In genomic region chr8:123146390-123146789, GRCm38 (mm10) we compare ENCODE assay signal across 9 mouse cellular contexts. TPM values are rescaled to one million over a fixed set of nuclear protein-coding genes. Genes with fewer than 3 reads are reported as not detected.
A peak's percentile ranks its signal among the peaks of the same experiment; 100 is the strongest.
DNase-seq lines count a peak whose midpoint lies in the region; ATAC-seq and TF ChIP-seq lines count a peak whose summit lies in the region.
"Had no signal": no experiment of that assay in that cellular context is flagged by ENCODE, and none has a peak within 500 bp of the region (broad histone marks: within the 10 kb centered on the region; RNA-seq: fewer than 3 reads in every experiment).

No protein-coding gene starts in this region.

- no peaks in the 10 kb centered on the region for H3K9me3 ChIP-seq in lung, embryonic 14.5 days (ENCODE audit: low read depth, low read length)
- H3K9me3 ChIP-seq: neural tube, embryonic 13.5 days had no signal

- no peak overlapping the region for H3K4me3 ChIP-seq in gastrocnemius, adult 2 months
- H3K4me3 ChIP-seq in lung, embryonic 14.5 days (ENCODE audit: low read depth, low read length), result no peak overlapping the region
- H3K4me3 ChIP-seq in small intestine, adult 2 months (ENCODE audit: low read depth, low read length), result no peak overlapping the region
- H3K4me3 ChIP-seq: neural tube, embryonic 13.5 days had no signal

- WGBS in lung, embryonic 14.5 days, result 52% methylated on average over 7 of the region's 7 CpGs
- WGBS in small intestine, adult 2 months, result 66% methylated on average over 7 of the region's 7 CpGs

- peak overlapping the region; percentile 63 for H3K27ac ChIP-seq in gastrocnemius, adult 2 months
- peak overlapping the region; percentile 65 for H3K27ac ChIP-seq in lung, embryonic 14.5 days (ENCODE audit: low read depth)
- 0 out of 2 replicates have a peak overlapping the region, but pooled peaks have one; percentile 43 for H3K27ac ChIP-seq in small intestine, adult 2 months (ENCODE audit: insufficient read depth, low read depth, low read length)
- H3K27ac ChIP-seq: neural tube, embryonic 13.5 days had no signal

- no peak overlapping the region for H3K4me2 ChIP-seq in lung, embryonic 14.5 days
- H3K4me2 ChIP-seq: neural tube, embryonic 13.5 days had no signal

- DNase-seq in gastrocnemius, adult 2 months, result peak; percentile 44
- no peak for DNase-seq in gastrocnemius, postnatal 4 days (ENCODE audit: low spot score in 2 of 2)
- DNase-seq in lung, embryonic 14.5 days, result peak; percentile 28
- DNase-seq in lung, postnatal 25 days (ENCODE audit: low spot score), result no peak
- peak; percentile 29 to 30 for DNase-seq in heart, postnatal 36 days
- no peak for DNase-seq in spleen, postnatal 10 days (ENCODE audit: low spot score in 2 of 2)
- DNase-seq in adrenal gland, postnatal 36 days, result no peak

- TF ChIP-seq POLR2A in small intestine, adult 2 months (IDR thresholded peaks at IDR 0.05; ENCODE audit: low read depth, low read length), result no peak

- no peak for TF ChIP-seq CTCF in gastrocnemius, adult 2 months (IDR thresholded peaks at IDR 0.05)
- no peak for TF ChIP-seq CTCF in lung, embryonic 14.5 days (IDR thresholded peaks at IDR 0.05; ENCODE audit: low read depth)
- TF ChIP-seq CTCF in small intestine, adult 2 months (IDR thresholded peaks at IDR 0.05; ENCODE audit: extremely low read depth, insufficient read length, insufficient replicate concordance, low read depth, low read length), result no peak

- H3K27me3 ChIP-seq in lung, embryonic 14.5 days (ENCODE audit: insufficient read depth, low read length), result no peaks in the 10 kb centered on the region
- no peaks in the 10 kb centered on the region for H3K27me3 ChIP-seq in small intestine, adult 2 months (ENCODE audit: control insufficient read depth, insufficient read depth, low read length)
- H3K27me3 ChIP-seq: neural tube, embryonic 13.5 days had no signal

- no peaks in the 10 kb centered on the region for H3K36me3 ChIP-seq in lung, embryonic 14.5 days (ENCODE audit: insufficient read depth)
- H3K36me3 ChIP-seq in small intestine, adult 2 months (ENCODE audit: control insufficient read depth, insufficient read depth, low read length), result no peaks in the 10 kb centered on the region
- H3K36me3 ChIP-seq: neural tube, embryonic 13.5 days had no signal

- no peak for ATAC-seq in lung, embryonic 14.5 days (ENCODE audit: insufficient read depth)

- intact Hi-C loops in gastrocnemius, adult 2 months (cut with DNase I), result no loop called here
- intact Hi-C loops in heart, postnatal 36 days (cut with DNase I), result no loop called here

- H3K4me1 ChIP-seq in lung, embryonic 14.5 days (ENCODE audit: insufficient read depth), result peaks cover 7% of the 10 kb centered on the region
- no peaks in the 10 kb centered on the region for H3K4me1 ChIP-seq in small intestine, adult 2 months (ENCODE audit: control insufficient read depth, insufficient read depth, insufficient read length, low read length)
- H3K4me1 ChIP-seq: neural tube, embryonic 13.5 days had no signal

- no peak overlapping the region for H3K9ac ChIP-seq in lung, embryonic 14.5 days
- H3K9ac ChIP-seq: neural tube, embryonic 13.5 days had no signal

RNA-seq across cellular contexts. Expression of gene Sult5a1, which starts 11.7 kb away (rescaled TPM):
- 1 to 10 TPM; 2.1 to 2.5 TPM for total RNA-seq in gastrocnemius, adult 2 months (2021)
- 10 to 100 TPM; 10.2 to 10.8 TPM for total RNA-seq in gastrocnemius, postnatal 4 days (2021)
- polyA plus RNA-seq in lung, embryonic 14.5 days (2014; fragmentation: Nextera tagmentation; extraction: Ambion mirVana), result 16.3 and 17.8 TPM in 2 replicates
- under 1 TPM; 0.58 to 0.79 TPM for total RNA-seq in heart, postnatal 36 days (2021)
- 0.19 and 0.41 TPM in 2 replicates for polyA plus RNA-seq in small intestine, adult 2 months (2012; rRNA removed)
- 1 to 10 TPM; 5.6 to 5.8 TPM for total RNA-seq in adrenal gland, postnatal 36 days (2021)

RNA-seq across cellular contexts. Expression of gene Cpne7, which starts 29.2 kb away (rescaled TPM):
- under 1 TPM; 0.13 to 0.20 TPM for total RNA-seq in gastrocnemius, adult 2 months (2021)
- 1 to 10 TPM in 1 of 2 experiments, under 1 TPM in 1; 0.80 to 2.4 TPM for total RNA-seq in gastrocnemius, postnatal 4 days (2021)
- 0.24 and 0.49 TPM in 2 replicates for polyA plus RNA-seq in lung, embryonic 14.5 days (2014; fragmentation: Nextera tagmentation; extraction: Ambion mirVana)
- under 1 TPM; 0.35 to 0.44 TPM for total RNA-seq in heart, postnatal 36 days (2021)
- polyA plus RNA-seq in small intestine, adult 2 months (2012; rRNA removed), result 0.77 and 0.94 TPM in 2 replicates
- total RNA-seq in adrenal gland, postnatal 36 days (2021), result 1 to 10 TPM; 3.6 to 5.0 TPM

RNA-seq across cellular contexts. Expression of gene Dpep1, which starts 39.7 kb away (rescaled TPM):
- total RNA-seq in gastrocnemius, adult 2 months (2021), result 10 to 100 TPM; 13.6 to 16.7 TPM
- total RNA-seq in gastrocnemius, postnatal 4 days (2021), result 1 to 10 TPM; 4.7 to 9.6 TPM
- polyA plus RNA-seq in lung, embryonic 14.5 days (2014; fragmentation: Nextera tagmentation; extraction: Ambion mirVana), result 1.0 and 1.1 TPM in 2 replicates
- 10 to 100 TPM; 32.3 to 53.6 TPM for total RNA-seq in heart, postnatal 36 days (2021)
- 152 and 830 TPM in 2 replicates for polyA plus RNA-seq in small intestine, adult 2 months (2012; rRNA removed)
- total RNA-seq in adrenal gland, postnatal 36 days (2021), result 10 to 100 TPM; 39.9 to 47.2 TPM

RNA-seq across cellular contexts. Expression of gene Rpl13, which starts 44.2 kb away (rescaled TPM):
- total RNA-seq in gastrocnemius, adult 2 months (2021), result 100 to 1,000 TPM; 389 to 466 TPM
- 100 to 1,000 TPM; 798 to 871 TPM for total RNA-seq in gastrocnemius, postnatal 4 days (2021)
- 1,722 and 1,770 TPM in 2 replicates for polyA plus RNA-seq in lung, embryonic 14.5 days (2014; fragmentation: Nextera tagmentation; extraction: Ambion mirVana)
- total RNA-seq in heart, postnatal 36 days (2021), result 100 to 1,000 TPM; 409 to 436 TPM
- 2,280 and 2,994 TPM in 2 replicates for polyA plus RNA-seq in small intestine, adult 2 months (2012; rRNA removed)
- 100 to 1,000 TPM; 706 to 750 TPM for total RNA-seq in adrenal gland, postnatal 36 days (2021)

Comparison
In these comparisons a context has a peak if more than half of its experiments do, and no peak if none do; other contexts are left out.
1. DNase-seq: peak in gastrocnemius, adult 2 months (single experiment), lung, embryonic 14.5 days (single experiment) and heart, postnatal 36 days (2 of 2); none in gastrocnemius, postnatal 4 days (0 of 2), lung, postnatal 25 days (single experiment), spleen, postnatal 10 days (0 of 2) and adrenal gland, postnatal 36 days (0 of 2).
2. Peak in every context shown above with its lines, with median percentiles within 50 percentile points of each other: H3K27ac ChIP-seq.